Mouse (Mus musculus): ENCODE measurements at regions not wholly inside any gene's neighbourhood (a gene's known extent, or its start where the extent isn't known, plus 50 kb on each side); places are given as distances from the start of the nearest gene placed in this dataset.

GRCm38 (mm10) chr19:28092252-28092651, 81.3 kb upstream of the Rfx3 start:
- H3K27ac ChIP-seq, result no peak overlapping the region
- ATAC-seq (replicated peaks; ENCODE audit: insufficient number of reproducible peaks, insufficient read depth, low FRiP score, low read depth), result no peak
- WGBS, result 81% methylated on average over 6 of the region's 6 CpGs
- no peaks in the 10 kb centered on the region; the same call in 1 of the 2 replicates for H3K27me3 ChIP-seq
- H3K4me2 ChIP-seq, result no peak overlapping the region
- no peak overlapping the region for H3K4me3 ChIP-seq
- H3K9me3 ChIP-seq (replicated peaks), result no peaks in the 10 kb centered on the region
- H3K4me1 ChIP-seq (replicated peaks), result no peaks in the 10 kb centered on the region
- no peak overlapping the region for H3K9ac ChIP-seq
- no peaks in the 10 kb centered on the region for H3K36me3 ChIP-seq

GRCm38 (mm10) chr19:28087607-28088546, 76.9 kb upstream of the Rfx3 start:
- WGBS, result 76% methylated on average over 12 of the region's 12 CpGs
- no peaks in the 10 kb centered on the region for H3K36me3 ChIP-seq
- no peaks in the 10 kb centered on the region; the same call in 1 of the 2 replicates for H3K27me3 ChIP-seq
- H3K27ac ChIP-seq, result no peak overlapping the region
- H3K4me3 ChIP-seq, result no peak overlapping the region
- no peaks in the 10 kb centered on the region for H3K9me3 ChIP-seq (replicated peaks)
- no peak overlapping the region for H3K9ac ChIP-seq
- no peak overlapping the region for H3K4me2 ChIP-seq
- ATAC-seq (replicated peaks; ENCODE audit: insufficient number of reproducible peaks, insufficient read depth, low FRiP score, low read depth), result no peak
- H3K4me1 ChIP-seq (replicated peaks), result no peaks in the 10 kb centered on the region

GRCm38 (mm10) chr19:28070386-28070785, 59.4 kb upstream of the Rfx3 start:
- H3K4me3 ChIP-seq, result no peak overlapping the region
- ATAC-seq (replicated peaks; ENCODE audit: insufficient number of reproducible peaks, insufficient read depth, low FRiP score, low read depth), result no peak
- H3K36me3 ChIP-seq, result no peaks in the 10 kb centered on the region
- H3K27ac ChIP-seq, result no peak overlapping the region
- H3K4me2 ChIP-seq, result no peak overlapping the region
- H3K27me3 ChIP-seq, result no peaks in the 10 kb centered on the region
- no peaks in the 10 kb centered on the region for H3K4me1 ChIP-seq (replicated peaks)
- WGBS, result 88% methylated on average over 3 of the region's 3 CpGs
- H3K9me3 ChIP-seq (replicated peaks), result no peaks in the 10 kb centered on the region
- no peak overlapping the region for H3K9ac ChIP-seq

Measured in heart, embryonic 15.5 days (tissue).